Mouse (Mus musculus) intestine, postnatal 0 days (tissue): Measurements from ENCODE around the gene Rxfp1. TPM values are rescaled to one million over a fixed set of nuclear protein-coding genes. Genes with fewer than 3 reads are reported as not detected.

Source experiments
- ATAC-seq: fragments of 200-750 bp; cut with Nextera tagmentation; 2 replicates; pipeline ENCODE4 v1.8.0; 2017; ENCODE audit warnings: mild to moderate bottlenecking, moderate TSS enrichment, moderate library complexity
- H3K27ac ChIP-seq: fragments of 300-500 bp; sonication (generic); 2 replicates; pipeline ENCODE4 v1.5.1; 2014; ENCODE audit warnings: mild to moderate bottlenecking, low read depth, low read length, moderate library complexity
- H3K27me3 ChIP-seq: fragments of 300-500 bp; sonication (generic); replicated peaks from 2 replicates; pipeline ENCODE4 v1.6.1; 2014; ENCODE audit warnings: low read length, mixed read lengths; ENCODE audit not compliant: control insufficient read depth, insufficient read depth
- H3K36me3 ChIP-seq: fragments of 300-500 bp; sonication (generic); 2 replicates; pipeline ENCODE4 v1.6.1; 2014; ENCODE audit warnings: mild to moderate bottlenecking, moderate library complexity; ENCODE audit not compliant: control insufficient read depth, insufficient read depth
- H3K4me1 ChIP-seq: fragments of 300-500 bp; sonication (generic); replicated peaks from 2 replicates; pipeline ENCODE4 v1.6.1; 2014; ENCODE audit warnings: antibody characterized with exemption, low read length, mixed read lengths; ENCODE audit not compliant: control insufficient read depth, insufficient read depth
- H3K4me2 ChIP-seq: fragments of 300-500 bp; sonication (generic); replicated peaks from 2 replicates; pipeline ENCODE4 v1.6.1; 2014; ENCODE audit warnings: low read depth, mild to moderate bottlenecking, moderate library complexity
- H3K4me3 ChIP-seq: fragments of 300-500 bp; sonication (generic); 2 replicates; pipeline ENCODE4 v1.5.1; 2014; ENCODE audit warnings: low read depth, low read length
- H3K9ac ChIP-seq: fragments of 300-500 bp; sonication (generic); 2 replicates; pipeline ENCODE4 v1.6.1; 2014; ENCODE audit warnings: mild to moderate bottlenecking, low read depth, low read length
- H3K9me3 ChIP-seq: fragments of 300-500 bp; sonication (generic); 2 replicates; pipeline ENCODE4 v1.6.1; 2016; ENCODE audit warnings: mixed run types; ENCODE audit not compliant: control insufficient read depth
- CTCF ChIP-seq: sonication (generic); IDR thresholded peaks from 2 replicates; pipeline ENCODE4 v1.5.1; 2016; ENCODE audit warnings: low read depth, mild to moderate bottlenecking, control low read depth, antibody characterized with exemption, moderate library complexity
- WGBS: fragments of 180-500 bp; shearing (Covaris S2); extraction: QIAGEN DNeasy Blood & Tissue Kit; methylation state at CpG from one replicate; pipeline ENCODE4 v1.1.7; 2014; 5-methylcytosine and 5-hydroxymethylcytosine counted together
- polyA plus RNA-seq: library from polyadenylated mRNA; unstranded; fragments of >200 nt; fragmentation: Nextera tagmentation; extraction: Ambion mirVana; gene quantifications from 2 replicates; pipeline ENCODE4 v1.2.1, GENCODE M21; 2015

Rxfp1 gene
- polyA plus RNA-seq, 1 experiment from 2014 or later: 0.03 TPM

DNA sequence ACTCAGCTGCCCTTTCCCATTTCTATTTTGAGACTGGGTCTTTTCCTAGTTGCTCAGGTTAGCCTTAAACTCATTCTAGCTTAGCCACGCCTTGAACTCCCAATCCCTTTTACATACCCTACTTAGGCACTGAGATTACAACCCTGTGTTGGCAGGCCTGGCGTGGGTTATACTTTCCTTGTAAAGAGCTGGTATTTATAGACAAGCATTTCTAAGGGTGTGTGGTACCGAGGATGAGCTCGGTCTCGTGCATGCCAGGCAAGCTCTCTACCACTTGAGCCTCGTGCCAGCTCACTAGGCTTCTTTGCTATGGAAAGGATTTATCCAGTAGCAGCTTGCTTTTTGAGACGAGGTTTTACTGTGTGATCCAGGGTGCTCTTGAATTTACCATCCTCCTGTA is 142.2 kb downstream of the Rxfp1 start:
- Histone ChIP-seq H3K36me3 (peaks cover 36% of the 10 kb centered on the region), H3K4me2 (no peak overlapping the region)
- TF ChIP-seq CTCF: no peak

DNA sequence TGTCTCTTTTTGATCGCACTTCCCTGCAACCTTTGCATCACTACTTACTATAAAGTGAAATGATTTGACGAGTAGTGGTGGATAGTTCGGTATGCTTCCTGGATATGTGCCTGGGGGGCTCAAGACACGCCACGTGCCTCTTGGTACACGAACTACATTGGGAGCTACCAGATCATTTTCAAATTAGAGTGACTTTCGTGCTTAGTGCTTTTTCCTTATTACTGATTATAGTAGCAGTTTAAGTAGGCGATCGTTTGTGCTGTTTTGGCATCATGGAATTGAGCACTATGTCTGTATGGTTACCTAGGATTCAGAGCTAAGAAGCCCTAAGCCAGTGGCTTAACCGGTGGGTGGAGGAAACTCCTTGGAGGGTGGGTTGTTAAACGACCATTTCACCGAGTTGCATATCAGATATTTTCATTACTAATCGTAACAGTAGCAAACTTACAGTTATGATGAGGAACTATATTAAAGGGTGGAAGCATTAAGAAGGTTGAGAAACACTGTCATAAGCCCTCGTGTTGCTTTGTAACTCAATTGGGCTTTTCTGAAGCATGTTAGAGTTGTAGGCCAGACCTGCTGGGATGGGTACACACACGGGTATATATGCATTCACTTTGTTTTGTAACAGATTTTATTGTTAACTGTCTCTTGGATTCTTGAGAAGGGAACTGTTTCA is 145.7 kb downstream of the Rxfp1 start:
- H3K4me2 ChIP-seq: peak overlapping the region; percentile 68
- H3K9ac ChIP-seq: peak overlapping the region; percentile 87
- H3K27me3 ChIP-seq: no peaks in the 10 kb centered on the region
- H3K4me1 ChIP-seq: no peaks in the 10 kb centered on the region
- no peak for TF ChIP-seq CTCF
- peak overlapping the region; percentile 93 for H3K4me3 ChIP-seq
- peak overlapping the region; percentile 86 for H3K27ac ChIP-seq
- H3K36me3 ChIP-seq: peaks cover 20% of the 10 kb centered on the region
- H3K9me3 ChIP-seq: no peaks in the 10 kb centered on the region
- ATAC-seq: no peak
- WGBS: under 1% methylated on average over 15 of the region's 15 CpGs

More for the DNA sequence above, 142.2 kb downstream of the Rxfp1 start:
- H3K9me3 ChIP-seq: no peaks in the 10 kb centered on the region
- no peak for ATAC-seq
- 90% methylated on average over 7 of the region's 7 CpGs for WGBS
- H3K27me3 ChIP-seq: no peaks in the 10 kb centered on the region
- H3K4me1 ChIP-seq: no peaks in the 10 kb centered on the region
- H3K9ac ChIP-seq: no peak overlapping the region
- H3K4me3 ChIP-seq: no peak overlapping the region
- no peak overlapping the region for H3K27ac ChIP-seq

Other genes starting within 250 kb of the Rxfp1 start
- 3.3 and 3.4 TPM in 2 replicates for gene Fnip2, start 170.1 kb downstream of the Rxfp1 start, polyA plus RNA-seq
- 28.7 and 30.7 TPM in 2 replicates for gene Ppid, start 146.5 kb downstream of the Rxfp1 start, polyA plus RNA-seq
- gene 4930579G24Rik, start 108.8 kb downstream of the Rxfp1 start, polyA plus RNA-seq: 7.6 and 8.9 TPM in 2 replicates
- gene Etfdh, start 108.4 kb downstream of the Rxfp1 start, polyA plus RNA-seq: 111 and 112 TPM in 2 replicates
- 59.3 and 73.8 TPM in 2 replicates for gene Tmem144, start 114.9 kb upstream of the Rxfp1 start, polyA plus RNA-seq
- gene Fam198b, start 146.7 kb upstream of the Rxfp1 start, polyA plus RNA-seq: 17.2 and 23.4 TPM in 2 replicates